Mouse (Mus musculus): ENCODE measurements around the gene Prkg1. TPM values are rescaled to one million over a fixed set of nuclear protein-coding genes. Genes with fewer than 3 reads are reported as not detected.
"Not testable (repeated sequence)": the region's sequence is repeated elsewhere in the genome, so short reads cannot be mapped to it uniquely, and the experiment has no call there.

Prkg1 gene
- total RNA-seq, 2 experiments from 2014 or later, result 24.6 to 25.7 TPM

- peak; percentile 65 for TF ChIP-seq CTCF (conservative IDR thresholded peaks at IDR 0.05)
- Histone ChIP-seq H3K4me3 (no peak overlapping the region), H3K27ac (no peak overlapping the region)
- no peak for DNase-seq (ENCODE audit: low spot score in 2 of 2)
Measured at GRCm38 (mm10) chr19:31426142-31426541, 338.7 kb downstream of the Prkg1 start.

GRCm38 (mm10) chr19:31425199-31425598 is 339.6 kb downstream of the Prkg1 start:
- H3K27ac ChIP-seq, result no peak overlapping the region
- no peak for DNase-seq (ENCODE audit: low spot score in 2 of 2)
- no peak overlapping the region; the same call in 1 of the 2 replicates for H3K4me3 ChIP-seq
- TF ChIP-seq CTCF (conservative IDR thresholded peaks at IDR 0.05), result no peak

- TF ChIP-seq CTCF (conservative IDR thresholded peaks at IDR 0.05), result no peak
- Histone ChIP-seq H3K4me3 (no peak overlapping the region), H3K27ac (no peak overlapping the region)
- DNase-seq (ENCODE audit: low spot score in 2 of 2), result no peak
Measured at GRCm38 (mm10) chr19:31424319-31424718, 340.5 kb downstream of the Prkg1 start.

- no peak for DNase-seq (ENCODE audit: low spot score in 2 of 2)
- Histone ChIP-seq H3K4me3 (no peak overlapping the region), H3K27ac (no peak overlapping the region)
- no peak for TF ChIP-seq CTCF (conservative IDR thresholded peaks at IDR 0.05)
Measured at GRCm38 (mm10) chr19:31413571-31413970, 351.3 kb downstream of the Prkg1 start.

- no peak for TF ChIP-seq CTCF (conservative IDR thresholded peaks at IDR 0.05)
- Histone ChIP-seq H3K4me3 (no peak overlapping the region), H3K27ac (no peak overlapping the region)
- no peak for DNase-seq (ENCODE audit: low spot score in 2 of 2)
Measured at GRCm38 (mm10) chr19:31396096-31396495, 368.7 kb downstream of the Prkg1 start.

- H3K4me3 ChIP-seq, result no peak overlapping the region
- no peak for DNase-seq (ENCODE audit: low spot score in 2 of 2)
- no peak overlapping the region; the same call in 1 of the 2 replicates for H3K27ac ChIP-seq
- no peak for TF ChIP-seq CTCF (conservative IDR thresholded peaks at IDR 0.05)
Measured at GRCm38 (mm10) chr19:31385353-31385752, 379.5 kb downstream of the Prkg1 start.

- peak overlapping the region; percentile 2; the same call in 1 of the 2 replicates for H3K4me3 ChIP-seq
- H3K27ac ChIP-seq, result peak overlapping the region; percentile 52
- DNase-seq (ENCODE audit: low spot score in 2 of 2), result peak; percentile 18 to 32
- no peak for TF ChIP-seq CTCF (conservative IDR thresholded peaks at IDR 0.05)
Measured at GRCm38 (mm10) chr19:31383881-31384280, 381.0 kb downstream of the Prkg1 start.

- no peak for DNase-seq (ENCODE audit: low spot score in 2 of 2)
- no peak for TF ChIP-seq CTCF (conservative IDR thresholded peaks at IDR 0.05)
- Histone ChIP-seq H3K27ac (no peak overlapping the region), H3K4me3 (no peak overlapping the region)
Measured at GRCm38 (mm10) chr19:31370106-31370505, 394.7 kb downstream of the Prkg1 start.

- no peak for DNase-seq (ENCODE audit: low spot score in 2 of 2)
- Histone ChIP-seq H3K4me3 (no peak overlapping the region), H3K27ac (no peak overlapping the region)
- TF ChIP-seq CTCF (conservative IDR thresholded peaks at IDR 0.05), result no peak
Measured at GRCm38 (mm10) chr19:31369116-31369515, 395.7 kb downstream of the Prkg1 start.

- Histone ChIP-seq H3K27ac (no peak overlapping the region), H3K4me3 (no peak overlapping the region)
- no peak for TF ChIP-seq CTCF (conservative IDR thresholded peaks at IDR 0.05)
- no peak for DNase-seq (ENCODE audit: low spot score in 2 of 2)
Measured at GRCm38 (mm10) chr19:31362051-31362450, 402.8 kb downstream of the Prkg1 start.

- no peak overlapping the region for H3K4me3 ChIP-seq
- H3K27ac ChIP-seq, result 0 out of 2 replicates have a peak overlapping the region, but pooled peaks have one; percentile 37
- no peak for DNase-seq (ENCODE audit: low spot score in 2 of 2)
- TF ChIP-seq CTCF (conservative IDR thresholded peaks at IDR 0.05), result no peak
Measured at GRCm38 (mm10) chr19:31361575-31361974, 403.3 kb downstream of the Prkg1 start.

- 0 out of 2 replicates have a peak overlapping the region, but pooled peaks have one; percentile 37 for H3K27ac ChIP-seq
- DNase-seq (ENCODE audit: low spot score in 2 of 2), result peak; percentile 50 to 60
- no peak overlapping the region for H3K4me3 ChIP-seq
- TF ChIP-seq CTCF (conservative IDR thresholded peaks at IDR 0.05), result no peak
Measured at GRCm38 (mm10) chr19:31361161-31361560, 403.7 kb downstream of the Prkg1 start.

GRCm38 (mm10) chr19:31354959-31355358 is 409.9 kb downstream of the Prkg1 start:
- no peak for TF ChIP-seq CTCF (conservative IDR thresholded peaks at IDR 0.05)
- Histone ChIP-seq H3K4me3 (no peak overlapping the region), H3K27ac (no peak overlapping the region)
- DNase-seq (ENCODE audit: low spot score in 2 of 2), result no peak

GRCm38 (mm10) chr19:31352784-31353183 is 412.0 kb downstream of the Prkg1 start:
- H3K4me3 ChIP-seq; DNase-seq (ENCODE audit: low spot score in 2 of 2); H3K27ac ChIP-seq: not testable (repeated sequence)

- no peak for TF ChIP-seq CTCF (conservative IDR thresholded peaks at IDR 0.05)
- Histone ChIP-seq H3K4me3 (no peak overlapping the region), H3K27ac (no peak overlapping the region)
- DNase-seq (ENCODE audit: low spot score in 2 of 2), result no peak
Measured at GRCm38 (mm10) chr19:31351796-31352195, 413.0 kb downstream of the Prkg1 start.
